Mouse (Mus musculus): ENCODE measurements around the gene Fgf22.

GRCm38 (mm10) chr10:79794491-79794931 is 39.6 kb downstream of the Fgf22 start:
- no peak for TF ChIP-seq CTCF (IDR thresholded peaks at IDR 0.05; ENCODE audit: borderline replicate concordance, insufficient read depth, low read length)
- TF ChIP-seq POLR2A (IDR thresholded peaks at IDR 0.05; ENCODE audit: low read depth, low read length), result peak; percentile 77
